Mouse (Mus musculus): ENCODE results near the gene Wnt1.

Wnt1 gene

GRCm38 (mm10) chr15:98777762-98778161, 11.9 kb upstream of the Wnt1 start, which contains the start of gene Wnt10b:
Gene Wnt10b, minus strand, starts transcription at chr15:98778150.
- DNase-seq (ENCODE audit: low spot score in 2 of 2): no peak

DNA sequence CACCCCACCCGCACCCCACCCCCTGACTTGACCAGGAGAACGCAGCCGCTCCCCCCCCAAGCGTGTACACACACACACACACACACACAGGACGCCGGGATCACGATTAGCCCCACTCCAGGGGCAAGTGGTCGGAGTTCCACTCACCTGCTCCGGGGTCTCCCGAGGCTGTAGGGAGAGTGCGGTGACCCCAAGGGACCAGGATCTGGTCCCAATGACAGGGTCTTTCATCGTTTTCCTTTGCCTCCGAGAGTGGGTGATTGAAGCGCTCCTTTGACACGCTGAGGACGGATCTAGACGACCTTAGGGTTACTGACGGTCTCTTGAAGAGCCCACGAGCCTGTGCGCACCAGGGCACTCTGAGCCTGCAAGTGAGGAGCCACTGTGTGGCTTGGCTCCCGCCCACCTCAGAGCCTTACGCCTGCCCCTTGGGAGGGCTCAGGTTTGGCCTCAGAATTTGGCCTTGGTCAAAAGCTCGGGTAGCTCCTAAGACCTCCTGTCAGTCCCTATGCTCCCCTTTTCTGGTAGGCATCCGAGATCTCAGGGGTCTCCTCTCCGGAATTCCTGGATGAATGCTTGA, 11.4 kb upstream of the Wnt1 start:
- no peak for DNase-seq (ENCODE audit: low spot score in 2 of 2)

- no peak for DNase-seq (ENCODE audit: low spot score in 2 of 2)
These were observed 10.9 kb upstream of the Wnt1 start for GRCm38 (mm10) chr15:98778806-98779205.

GRCm38 (mm10) chr15:98780075-98780474, 9.6 kb upstream of the Wnt1 start:
- no peak for DNase-seq (ENCODE audit: low spot score in 2 of 2)

- DNase-seq (ENCODE audit: low spot score in 2 of 2): no peak
These were observed 9.1 kb upstream of the Wnt1 start for GRCm38 (mm10) chr15:98780573-98780972.

DNA sequence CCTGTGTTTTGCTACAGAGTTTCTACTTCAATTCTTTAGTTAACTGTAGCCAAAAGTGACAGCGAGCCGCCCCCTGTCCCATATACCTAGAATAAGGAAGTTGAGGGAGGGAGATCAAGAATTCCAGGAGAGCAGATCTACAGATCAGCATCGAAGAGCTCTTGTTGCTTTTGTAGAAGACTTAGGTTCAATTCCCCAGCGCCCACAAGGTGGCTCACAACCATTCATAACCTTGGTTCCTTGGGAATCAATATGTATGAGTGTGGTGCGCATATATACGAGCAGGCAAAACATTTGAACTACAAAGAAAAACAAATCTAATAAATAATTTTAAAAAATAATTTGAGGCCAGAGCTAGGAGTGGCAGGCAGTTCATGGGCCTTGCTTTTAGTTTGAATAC, 8.5 kb upstream of the Wnt1 start:
- DNase-seq (ENCODE audit: low spot score in 2 of 2): no peak

GRCm38 (mm10) chr15:98785744-98786143, 3.9 kb upstream of the Wnt1 start:
- DNase-seq (ENCODE audit: low spot score in 2 of 2): no peak

DNA sequence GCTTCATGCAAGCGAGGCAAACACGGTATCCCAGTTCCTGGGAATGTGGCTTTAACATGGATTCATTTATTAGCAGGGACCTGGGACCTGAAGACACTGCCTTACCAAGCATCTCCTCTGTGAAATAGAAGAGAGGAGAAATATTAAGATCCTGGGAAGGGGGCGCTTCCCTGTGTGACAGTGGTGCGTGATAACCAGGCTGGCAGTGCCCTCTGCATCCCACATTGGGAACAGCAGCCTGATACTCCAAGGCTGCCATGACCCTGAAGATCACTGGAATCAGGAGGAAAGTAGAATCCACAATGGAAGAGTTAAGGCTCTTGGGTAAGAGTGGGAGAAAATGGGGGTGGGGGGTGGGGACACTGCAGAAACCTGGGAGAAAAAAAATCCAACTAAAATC, 1.7 kb upstream of the Wnt1 start:
- no peak for DNase-seq (ENCODE audit: low spot score in 2 of 2)

DNA sequence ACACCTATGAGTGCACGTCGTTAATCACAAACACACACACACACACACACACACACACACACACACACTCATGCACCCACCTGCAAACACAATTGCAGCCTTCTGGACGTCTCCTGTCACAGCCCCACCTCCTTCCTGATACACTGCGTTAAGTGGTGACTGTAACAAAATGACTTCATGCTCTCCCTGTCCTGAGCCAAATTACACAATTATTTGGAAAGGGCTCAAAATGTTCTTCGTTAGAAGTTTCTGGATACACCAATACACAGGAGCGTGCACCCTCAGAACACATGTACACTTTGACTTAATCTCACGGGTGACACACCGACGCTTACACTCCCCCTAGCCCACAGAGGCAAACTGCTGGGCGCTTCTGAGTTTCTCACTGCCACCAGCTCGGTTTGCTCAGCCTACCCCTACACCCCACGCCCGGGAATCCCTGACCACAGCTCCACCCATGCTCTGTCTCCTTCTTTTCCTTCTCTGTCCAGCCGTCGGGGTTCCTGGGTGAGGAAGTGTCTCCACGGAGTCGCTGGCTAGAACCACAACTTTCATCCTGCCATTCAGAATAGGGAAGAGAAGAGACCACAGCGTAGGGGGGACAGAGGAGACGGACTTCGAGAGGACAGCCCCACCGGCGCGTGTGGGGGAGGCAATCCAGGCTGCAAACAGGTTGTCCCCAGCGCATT, 541 bp upstream of the Wnt1 start:
- DNase-seq (ENCODE audit: low spot score in 2 of 2): no peak

- DNase-seq (ENCODE audit: low spot score in 2 of 2): no peak
These were observed 1.1 kb downstream of the Wnt1 start for GRCm38 (mm10) chr15:98790761-98791160.

DNA sequence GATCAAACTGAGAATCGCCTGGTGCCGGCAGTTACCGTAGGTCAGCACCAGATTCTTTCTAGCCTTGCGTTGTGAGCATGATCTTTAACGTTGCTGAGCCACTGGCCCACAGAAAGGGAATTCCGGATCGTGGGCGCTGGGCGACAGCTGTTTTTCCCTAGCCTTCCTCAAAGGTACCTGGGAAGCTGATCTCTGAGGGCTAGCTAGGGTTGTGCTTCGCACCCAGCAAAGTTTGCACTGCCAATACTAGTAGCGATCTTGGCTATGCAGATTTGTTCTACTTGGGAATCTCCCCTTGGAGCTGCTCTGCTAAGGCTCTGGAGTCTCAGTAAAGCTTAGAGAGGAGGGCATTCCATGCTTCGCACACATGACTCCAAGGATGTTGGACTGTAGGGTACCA, 1.6 kb downstream of the Wnt1 start:
- no peak for DNase-seq (ENCODE audit: low spot score in 2 of 2)

DNA sequence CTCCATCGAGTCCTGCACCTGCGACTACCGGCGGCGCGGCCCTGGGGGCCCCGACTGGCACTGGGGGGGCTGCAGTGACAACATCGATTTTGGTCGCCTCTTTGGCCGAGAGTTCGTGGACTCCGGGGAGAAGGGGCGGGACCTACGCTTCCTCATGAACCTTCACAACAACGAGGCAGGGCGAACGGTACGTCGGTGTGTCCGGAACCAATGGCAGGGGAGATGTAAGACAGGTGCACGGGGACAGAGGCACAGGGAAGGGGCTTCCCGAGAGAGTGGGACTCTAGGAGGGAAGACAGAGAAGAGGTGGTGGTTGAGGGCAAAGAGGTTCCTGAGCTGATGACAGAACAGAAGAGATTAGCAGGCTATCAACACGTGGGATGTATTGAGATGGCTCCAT, 2.1 kb downstream of the Wnt1 start:
- no peak for DNase-seq (ENCODE audit: low spot score in 2 of 2)

DNA sequence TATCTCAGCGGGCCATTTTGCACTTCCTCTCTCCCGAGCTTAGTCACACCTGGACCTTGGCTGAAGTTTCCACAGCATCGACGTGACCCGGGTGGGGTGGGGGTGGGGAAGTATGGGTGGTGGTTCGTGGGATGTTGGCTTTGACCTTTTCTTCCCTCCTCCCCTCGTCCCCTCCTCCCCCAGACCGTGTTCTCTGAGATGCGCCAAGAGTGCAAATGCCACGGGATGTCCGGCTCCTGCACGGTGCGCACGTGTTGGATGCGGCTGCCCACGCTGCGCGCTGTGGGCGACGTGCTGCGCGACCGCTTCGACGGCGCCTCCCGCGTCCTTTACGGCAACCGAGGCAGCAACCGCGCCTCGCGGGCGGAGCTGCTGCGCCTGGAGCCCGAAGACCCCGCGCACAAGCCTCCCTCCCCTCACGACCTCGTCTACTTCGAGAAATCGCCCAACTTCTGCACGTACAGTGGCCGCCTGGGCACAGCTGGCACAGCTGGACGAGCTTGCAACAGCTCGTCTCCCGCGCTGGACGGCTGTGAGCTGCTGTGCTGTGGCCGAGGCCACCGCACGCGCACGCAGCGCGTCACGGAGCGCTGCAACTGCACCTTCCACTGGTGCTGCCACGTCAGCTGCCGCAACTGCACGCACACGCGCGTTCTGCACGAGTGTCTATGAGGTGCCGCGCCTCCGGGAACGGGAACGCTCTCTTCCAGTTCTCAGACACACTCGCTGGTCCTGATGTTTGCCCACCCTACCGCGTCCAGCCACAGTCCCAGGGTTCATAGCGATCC, 2.8 kb downstream of the Wnt1 start:
- DNase-seq (ENCODE audit: low spot score in 2 of 2): peak; percentile 58 to 65

DNA sequence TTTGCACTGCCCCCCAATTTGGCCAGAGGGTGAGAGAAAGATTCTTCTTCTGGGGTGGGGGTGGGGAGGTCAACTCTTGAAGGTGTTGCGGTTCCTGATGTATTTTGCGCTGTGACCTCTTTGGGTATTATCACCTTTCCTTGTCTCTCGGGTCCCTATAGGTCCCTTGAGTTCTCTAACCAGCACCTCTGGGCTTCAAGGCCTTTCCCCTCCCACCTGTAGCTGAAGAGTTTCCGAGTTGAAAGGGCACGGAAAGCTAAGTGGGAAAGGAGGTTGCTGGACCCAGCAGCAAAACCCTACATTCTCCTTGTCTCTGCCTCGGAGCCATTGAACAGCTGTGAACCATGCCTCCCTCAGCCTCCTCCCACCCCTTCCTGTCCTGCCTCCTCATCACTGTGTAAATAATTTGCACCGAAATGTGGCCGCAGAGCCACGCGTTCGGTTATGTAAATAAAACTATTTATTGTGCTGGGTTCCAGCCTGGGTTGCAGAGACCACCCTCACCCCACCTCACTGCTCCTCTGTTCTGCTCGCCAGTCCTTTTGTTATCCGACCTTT, 3.6 kb downstream of the Wnt1 start:
- DNase-seq (ENCODE audit: low spot score in 2 of 2): no peak

DNA sequence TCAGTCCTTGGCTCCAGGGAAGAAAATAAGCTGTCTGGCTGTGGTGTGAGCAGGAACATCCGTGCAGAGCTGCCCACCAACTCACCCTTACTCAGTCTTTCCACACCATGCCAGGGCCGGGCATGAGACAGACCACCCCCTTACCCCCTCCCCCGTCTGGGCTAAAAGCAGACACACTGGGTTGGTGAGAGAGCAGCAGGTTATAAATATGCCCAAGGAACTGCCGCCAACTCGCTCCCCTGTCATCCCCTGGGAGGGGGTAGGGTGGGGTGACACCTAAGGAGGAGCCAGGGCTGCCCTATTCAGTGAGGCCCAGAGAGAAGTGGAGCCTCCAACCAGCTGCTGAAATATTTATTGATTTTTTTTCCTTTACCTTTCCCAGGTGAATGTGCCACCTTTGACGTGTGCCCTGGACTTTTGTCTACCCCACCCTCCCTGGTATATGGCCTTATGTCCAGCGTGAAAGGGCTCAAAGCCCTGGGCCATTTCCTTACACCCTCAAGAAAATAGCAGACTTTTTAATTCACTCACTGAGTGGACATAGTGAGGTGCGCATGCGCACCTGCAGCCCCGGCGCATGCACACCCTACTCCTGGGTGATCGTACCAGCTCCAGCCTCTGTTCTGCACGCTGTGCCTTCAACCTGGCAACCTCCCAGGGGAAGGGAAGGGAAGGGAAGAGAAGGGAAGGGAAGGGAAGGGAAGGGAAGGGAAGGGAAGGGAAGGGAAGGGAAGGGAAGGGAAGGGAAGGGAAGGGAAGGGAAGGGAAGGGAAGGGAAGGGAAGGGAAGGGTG, 7.3 kb downstream of the Wnt1 start:
- no peak for DNase-seq (ENCODE audit: low spot score in 2 of 2)

GRCm38 (mm10) chr15:98797835-98798492, 8.3 kb downstream of the Wnt1 start:
- DNase-seq (ENCODE audit: low spot score in 2 of 2): no peak

DNA sequence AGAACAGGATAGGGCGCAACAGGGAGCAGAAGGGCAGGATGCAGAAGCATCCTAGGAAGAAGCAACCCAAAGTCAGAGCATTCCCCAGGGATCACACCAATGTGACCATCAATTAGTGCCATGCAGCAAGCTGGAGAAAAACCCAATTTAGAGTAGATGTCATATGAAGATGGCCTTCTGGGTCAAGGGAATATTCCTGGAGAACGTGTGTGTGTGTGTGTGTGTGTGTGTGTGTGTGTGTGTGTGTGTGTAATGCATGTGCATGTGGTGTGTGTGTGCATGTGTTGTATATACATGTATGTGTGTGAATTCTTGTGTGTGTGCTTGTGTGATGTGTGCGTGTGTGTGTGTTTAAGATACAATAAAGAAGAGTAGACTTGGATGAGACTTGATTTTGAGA, 9.2 kb downstream of the Wnt1 start:
- DNase-seq (ENCODE audit: low spot score in 2 of 2): no peak

DNA sequence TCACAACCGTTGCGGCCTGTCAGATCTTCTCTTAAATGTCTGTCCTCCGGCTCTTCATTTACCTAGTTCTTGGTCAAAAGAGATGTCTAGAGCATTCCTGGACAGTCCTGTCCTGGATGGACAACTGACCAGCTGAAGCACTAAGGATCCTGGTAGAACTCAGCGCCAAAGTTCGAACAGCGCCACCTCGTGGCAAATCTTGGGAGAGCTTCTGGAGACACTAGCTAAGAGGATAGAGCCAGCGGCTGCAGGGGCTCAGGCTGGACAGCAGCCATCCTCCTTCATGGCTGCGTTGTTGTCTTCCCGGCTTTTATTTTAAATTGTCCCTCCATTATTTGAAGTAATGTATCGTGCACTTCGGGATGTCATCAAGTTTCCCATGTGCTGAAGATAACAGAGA, 9.7 kb downstream of the Wnt1 start:
- DNase-seq (ENCODE audit: low spot score in 2 of 2): peak; percentile 86 to 87

DNA sequence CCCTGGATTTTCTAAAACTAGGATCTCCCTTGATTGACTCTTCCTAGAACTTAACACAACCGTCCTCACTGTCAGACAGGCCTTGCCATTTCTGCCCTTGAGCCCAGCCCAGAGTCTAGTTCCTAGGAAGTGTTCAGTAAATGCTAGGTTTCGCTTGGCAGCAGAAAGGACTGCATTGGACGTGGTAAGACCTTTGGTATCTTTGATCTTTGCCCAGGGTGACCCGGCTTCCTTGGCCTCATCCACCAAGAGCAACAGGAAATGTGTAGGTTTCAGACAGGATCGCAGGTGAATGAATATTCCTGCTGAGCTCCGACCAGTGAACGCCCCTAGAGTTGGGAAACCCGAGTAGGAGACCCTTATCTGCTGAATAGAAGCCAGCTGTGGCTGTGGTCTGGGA, 13.3 kb downstream of the Wnt1 start:
- DNase-seq (ENCODE audit: low spot score in 2 of 2): no peak

GRCm38 (mm10) chr15:98804054-98804453, 14.4 kb downstream of the Wnt1 start:
- DNase-seq (ENCODE audit: low spot score in 2 of 2): peak; percentile 95 to 96

DNA sequence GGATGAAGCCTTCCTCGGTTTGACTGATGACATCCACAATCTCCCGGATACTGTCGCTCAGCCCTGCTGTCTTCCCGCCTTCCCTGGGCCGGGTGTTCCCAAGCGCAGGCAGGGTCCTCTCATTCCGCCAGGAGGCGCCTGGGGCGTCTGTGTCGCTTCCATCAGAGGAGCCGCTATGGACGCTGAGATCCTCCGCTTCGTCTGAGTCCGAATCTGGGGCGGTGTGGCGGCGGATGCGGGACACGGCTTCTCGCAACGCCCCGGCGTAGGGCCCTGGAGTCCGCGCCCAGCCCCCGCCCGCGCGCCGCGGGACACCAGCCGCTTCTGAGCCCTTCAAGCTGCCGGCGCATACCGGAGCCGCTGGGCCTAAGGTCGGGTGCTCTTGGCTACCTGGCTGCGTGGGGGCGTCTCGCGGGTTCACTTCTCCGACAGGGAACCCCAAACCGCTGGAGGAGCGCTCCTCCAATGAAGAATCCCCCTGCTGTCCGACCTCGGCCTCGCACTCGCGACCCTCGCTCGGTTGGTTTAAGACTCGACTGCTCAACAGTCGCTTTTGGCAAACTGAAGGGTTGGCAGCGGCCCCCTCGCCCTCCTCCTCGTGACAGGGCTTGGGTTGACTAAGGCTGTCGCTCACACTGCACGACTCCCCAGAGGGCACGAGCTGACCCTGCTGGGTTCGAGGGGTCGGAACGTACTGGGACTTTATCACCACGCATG, 15.8 kb downstream of the Wnt1 start:
- DNase-seq (ENCODE audit: low spot score in 2 of 2): peak; percentile 80 to 84

Data from right cerebral cortex, adult 2 months (tissue).